Mouse (Mus musculus) C2C12 (cell line): ENCODE data around the gene Ep400. TPM values are rescaled to one million over a fixed set of nuclear protein-coding genes. Genes with fewer than 3 reads are reported as not detected.

Experiments
- H3K27me3 ChIP-seq: one replicate; pipeline ENCODE4 v1.6.1; 2011; ENCODE audit not compliant: control insufficient read depth, insufficient read depth, insufficient read length
- H3K36me3 ChIP-seq: one replicate; pipeline ENCODE4 v1.6.1; 2011; ENCODE audit not compliant: control insufficient read depth, insufficient read depth
- H3K4me3 ChIP-seq: one replicate; pipeline ENCODE4 v1.5.1; 2011; ENCODE audit warnings: mild to moderate bottlenecking, control low read depth; ENCODE audit not compliant: poor library complexity, insufficient read depth, severe bottlenecking
- H3K79me2 ChIP-seq: one replicate; pipeline ENCODE4 v1.6.1; 2011; ENCODE audit not compliant: control insufficient read depth, insufficient read depth
- H3K79me3 ChIP-seq: one replicate; pipeline ENCODE4 v1.6.1; 2011; ENCODE audit warnings: low read depth, control low read depth
- H3ac ChIP-seq: one replicate; pipeline ENCODE3; 2011; ENCODE audit warnings: low read depth; ENCODE audit not compliant: control insufficient read depth, insufficient read length
- CEBPB ChIP-seq: IDR thresholded peaks from one replicate; pipeline ENCODE4 v1.6.1; 2011; ENCODE audit warnings: low read depth, mild to moderate bottlenecking, control low read depth, moderate library complexity
- CTCF ChIP-seq: IDR thresholded peaks from one replicate; pipeline ENCODE4 v1.5.1; 2011; ENCODE audit not compliant: control insufficient read depth, insufficient read depth, insufficient read length
- FOSL1 ChIP-seq: IDR thresholded peaks from one replicate; pipeline ENCODE4 v1.8.0; 2011; ENCODE audit warnings: mild to moderate bottlenecking, low read length; ENCODE audit not compliant: poor library complexity, insufficient read depth, severe bottlenecking
- MAX ChIP-seq: IDR thresholded peaks from one replicate; pipeline ENCODE4 v1.6.1; 2011; ENCODE audit warnings: mild to moderate bottlenecking, control low read depth
- MYOD1 ChIP-seq: IDR thresholded peaks from one replicate; pipeline ENCODE4 v1.6.1; 2011; ENCODE audit warnings: low read depth; ENCODE audit not compliant: control insufficient read depth, insufficient read length
- MYOG ChIP-seq: IDR thresholded peaks from one replicate; pipeline ENCODE4 v1.6.1; 2011; ENCODE audit not compliant: control insufficient read depth, insufficient read length; ENCODE audit errors: extremely low read depth
- USF1 ChIP-seq: IDR thresholded peaks from one replicate; pipeline ENCODE4 v1.6.1; 2011; ENCODE audit warnings: low read depth, mild to moderate bottlenecking, control low read depth, moderate library complexity
- polyA plus RNA-seq: library from polyadenylated mRNA; unstranded; fragments of >200 nt; fragmentation: generic; extraction: Trizol; gene quantifications from one replicate; pipeline ENCODE4 v1.2.1, GENCODE M21; 2012; ENCODE audit warnings: missing spikeins

Gene Ep400
- polyA plus RNA-seq, 1 experiment, result 23.6 TPM

DNA sequence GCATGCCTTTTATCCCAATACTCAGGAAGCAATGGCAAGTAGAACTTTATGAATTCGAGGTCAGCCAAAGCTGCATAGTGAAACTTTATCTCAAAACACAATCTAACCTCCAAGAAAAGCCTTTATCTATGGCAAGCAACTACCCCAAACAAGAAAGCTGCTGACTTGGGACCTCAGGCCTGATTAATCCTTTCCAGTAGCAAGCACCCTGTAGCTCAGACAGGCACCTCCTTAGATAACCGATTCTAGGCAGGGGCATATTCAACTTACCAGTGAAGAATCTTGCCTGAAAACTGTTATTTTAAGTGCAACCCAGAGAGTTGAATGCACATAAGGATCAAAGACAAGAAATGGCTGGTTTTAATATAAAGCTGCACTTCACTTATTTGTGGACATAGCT, 59.1 kb downstream of the Ep400 start:
- Histone ChIP-seq H3K79me2 (peaks cover 17% of the 10 kb centered on the region), H3ac (no peak overlapping the region), H3K36me3 (peaks cover 56% of the 10 kb centered on the region), H3K79me3 (peaks cover 6% of the 10 kb centered on the region), H3K4me3 (no peak overlapping the region), H3K27me3 (no peaks in the 10 kb centered on the region)
- TF ChIP-seq CEBPB (no peak), FOSL1 (no peak), MAX (no peak), CTCF (no peak), USF1 (no peak), MYOD1 (no peak), MYOG (no peak)

DNA sequence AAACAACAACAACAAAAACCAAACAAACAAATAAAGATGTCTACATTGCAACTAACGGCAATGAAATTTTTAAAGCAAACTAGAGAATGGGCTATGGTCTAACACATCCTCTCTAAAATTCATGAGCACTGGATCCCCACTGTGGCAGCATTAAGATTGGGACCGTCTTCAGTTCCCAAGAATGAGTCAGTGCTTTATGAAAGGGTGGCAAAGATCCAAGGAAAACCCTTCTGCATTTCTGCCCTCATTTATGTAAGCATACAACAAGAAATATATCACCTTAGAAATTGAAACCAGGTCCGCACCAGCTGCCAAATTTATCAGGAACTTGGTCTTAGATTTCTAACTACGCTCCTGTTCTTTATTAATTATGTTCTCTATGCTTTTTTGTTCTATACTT, 61.3 kb downstream of the Ep400 start:
- Histone ChIP-seq H3K79me3 (peaks cover 4% of the 10 kb centered on the region), H3K4me3 (no peak overlapping the region), H3K79me2 (peaks cover 6% of the 10 kb centered on the region), H3ac (no peak overlapping the region), H3K27me3 (no peaks in the 10 kb centered on the region), H3K36me3 (peaks cover 73% of the 10 kb centered on the region)
- TF ChIP-seq CTCF, result no peak
- no peak for TF ChIP-seq MYOG
- no peak for TF ChIP-seq MYOD1
- no peak for TF ChIP-seq MAX
- no peak for TF ChIP-seq FOSL1
- no peak for TF ChIP-seq CEBPB
- no peak for TF ChIP-seq USF1

DNA sequence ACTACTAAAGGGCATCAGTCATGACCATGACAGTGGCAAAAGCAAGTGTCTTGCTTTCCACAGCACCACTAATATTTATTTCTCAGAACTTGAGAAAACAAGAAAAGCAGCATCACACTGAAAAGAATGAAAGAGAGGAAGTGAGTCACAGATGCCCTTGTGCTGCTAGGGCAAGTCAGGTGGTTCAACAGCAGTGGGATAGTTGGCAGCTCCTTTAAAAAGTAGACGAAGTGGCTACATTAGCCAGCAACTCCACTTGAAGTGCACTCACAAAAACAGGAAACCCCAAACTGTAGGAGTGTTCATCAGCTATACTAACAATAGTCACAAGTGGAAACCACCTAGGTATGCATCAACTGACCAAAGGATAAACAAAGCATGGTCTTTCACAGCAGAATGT, 66.5 kb downstream of the Ep400 start:
- H3ac ChIP-seq, result no peak overlapping the region
- H3K27me3 ChIP-seq, result no peaks in the 10 kb centered on the region
- no peaks in the 10 kb centered on the region for H3K79me3 ChIP-seq
- TF ChIP-seq MAX (no peak), MYOD1 (no peak), CEBPB (no peak), MYOG (no peak), CTCF (no peak), FOSL1 (no peak), USF1 (no peak)
- no peaks in the 10 kb centered on the region for H3K79me2 ChIP-seq
- no peak overlapping the region for H3K4me3 ChIP-seq
- H3K36me3 ChIP-seq, result peaks cover 82% of the 10 kb centered on the region

DNA sequence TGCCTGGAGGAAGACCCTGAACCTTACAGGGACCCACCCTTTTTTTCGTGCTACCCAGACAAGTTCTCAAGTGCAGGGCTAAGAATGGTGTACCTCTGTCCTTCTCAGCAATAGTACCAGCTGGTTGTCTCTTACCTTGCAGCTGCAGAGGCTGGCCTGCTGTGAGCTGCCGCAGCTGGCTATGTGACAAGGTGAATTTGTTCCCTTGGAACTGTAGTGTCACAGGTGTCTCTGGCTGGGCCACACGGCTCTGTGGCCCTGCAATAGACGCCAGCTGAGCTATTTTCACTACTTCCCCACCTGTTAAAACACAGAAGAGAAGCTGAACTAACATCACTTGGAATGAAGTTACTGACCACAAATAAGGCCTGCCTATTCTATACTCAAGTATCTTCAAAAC, 71.9 kb downstream of the Ep400 start:
- H3K79me3 ChIP-seq, result no peaks in the 10 kb centered on the region
- H3K79me2 ChIP-seq, result no peaks in the 10 kb centered on the region
- no peaks in the 10 kb centered on the region for H3K27me3 ChIP-seq
- no peak overlapping the region for H3ac ChIP-seq
- H3K4me3 ChIP-seq, result no peak overlapping the region
- H3K36me3 ChIP-seq, result peaks cover 89% of the 10 kb centered on the region
- TF ChIP-seq FOSL1, result no peak
- no peak for TF ChIP-seq MYOD1
- no peak for TF ChIP-seq CTCF
- TF ChIP-seq MAX, result no peak
- TF ChIP-seq MYOG, result no peak
- TF ChIP-seq CEBPB, result no peak

DNA sequence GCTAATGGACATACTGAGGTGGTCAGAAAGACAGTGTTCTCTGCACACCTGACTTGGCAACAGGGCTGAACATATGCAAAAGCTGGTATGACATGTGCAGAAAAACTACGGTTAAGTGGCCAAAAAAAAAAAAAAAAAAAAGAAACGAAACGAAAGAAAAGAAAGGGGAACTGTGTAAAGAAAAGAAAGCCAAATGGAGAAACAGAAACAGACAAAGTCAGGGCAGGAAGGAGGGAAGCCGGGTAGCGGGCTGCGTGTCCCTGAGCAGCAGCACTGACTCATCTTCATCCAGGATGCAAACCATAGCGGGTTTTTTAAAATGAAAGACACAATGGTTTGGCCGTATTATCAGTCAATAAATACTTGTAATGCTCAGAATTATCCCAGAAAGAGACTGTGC, 88.5 kb downstream of the Ep400 start:
- H3K4me3 ChIP-seq, result no peak overlapping the region
- H3K27me3 ChIP-seq, result no peaks in the 10 kb centered on the region
- H3K36me3 ChIP-seq, result peaks cover 83% of the 10 kb centered on the region
- no peak overlapping the region for H3ac ChIP-seq
- no peak for TF ChIP-seq MAX
- no peak for TF ChIP-seq FOSL1
- TF ChIP-seq CEBPB, result no peak
- TF ChIP-seq CTCF, result no peak
- no peaks in the 10 kb centered on the region for H3K79me3 ChIP-seq
- H3K79me2 ChIP-seq, result no peaks in the 10 kb centered on the region

DNA sequence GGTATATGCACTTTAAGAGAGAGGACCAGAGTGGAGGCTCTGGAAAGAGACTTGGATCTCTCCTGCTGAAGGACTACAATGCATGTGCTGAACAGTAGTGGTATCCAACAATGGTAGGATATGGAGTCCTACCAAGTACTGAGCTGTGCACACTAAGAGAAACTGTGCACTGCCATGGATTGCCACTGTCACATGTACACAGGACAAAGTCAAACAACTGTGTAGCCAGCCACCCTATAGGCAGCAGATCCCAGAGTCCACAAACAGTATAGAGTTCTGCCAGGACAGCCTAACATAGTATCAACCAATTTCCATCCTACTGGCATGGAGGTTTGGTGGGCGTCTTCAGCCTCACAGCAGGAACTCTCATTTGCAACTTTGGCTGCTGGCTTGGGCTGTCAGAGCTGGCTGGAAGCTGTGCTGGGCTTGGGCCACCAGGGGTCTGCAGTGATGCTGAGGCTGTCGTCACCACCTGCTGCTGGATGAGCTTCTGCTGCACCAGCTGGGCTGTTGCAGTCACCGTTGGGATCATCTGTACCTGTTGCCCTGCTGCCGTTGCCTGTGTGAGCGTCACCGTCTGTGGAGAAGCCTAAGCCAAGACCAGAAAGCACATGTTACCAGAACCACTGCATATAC, 104.9 kb downstream of the Ep400 start:
- H3ac ChIP-seq, result no peak overlapping the region
- H3K79me3 ChIP-seq, result peaks cover 5% of the 10 kb centered on the region
- TF ChIP-seq MAX (no peak), FOSL1 (no peak), USF1 (no peak), CEBPB (no peak), MYOD1 (no peak), CTCF (no peak), MYOG (no peak)
- no peaks in the 10 kb centered on the region for H3K27me3 ChIP-seq
- peaks cover 9% of the 10 kb centered on the region for H3K79me2 ChIP-seq
- H3K36me3 ChIP-seq, result peaks cover 61% of the 10 kb centered on the region
- no peak overlapping the region for H3K4me3 ChIP-seq
